Mouse (Mus musculus) left cerebral cortex, postnatal 10 days (tissue): ENCODE measurements around the gene Gm266. TPM values are rescaled to one million over a fixed set of nuclear protein-coding genes. Genes with fewer than 3 reads are reported as not detected.
A peak's percentile ranks its signal among the peaks of the same experiment; 100 is the strongest.

Experiments
- DNase-seq, 2 experiments: peaks; one replicate each; pipeline ENCODE4 v3.0.0; 2021 to 2022; ENCODE audit warnings: low spot score in 2 of 2, mixed read lengths in 1 of 2; ENCODE audit errors: extremely low spot score in 1 of 2
- intact Hi-C: fragments of 180-260 bp; cut with DNase I; formaldehyde crosslinking; loops from one replicate; pipeline ENCODE4 v1.15.1; 2025
- total RNA-seq, 2 experiments: library from RNA; stranded (reverse); gene quantifications; 2 replicates each; pipeline ENCODE4 v1.2.3; 2021

Gm266 gene
- total RNA-seq, 2 experiments from 2014 or later = 4.0 TPM

DNA sequence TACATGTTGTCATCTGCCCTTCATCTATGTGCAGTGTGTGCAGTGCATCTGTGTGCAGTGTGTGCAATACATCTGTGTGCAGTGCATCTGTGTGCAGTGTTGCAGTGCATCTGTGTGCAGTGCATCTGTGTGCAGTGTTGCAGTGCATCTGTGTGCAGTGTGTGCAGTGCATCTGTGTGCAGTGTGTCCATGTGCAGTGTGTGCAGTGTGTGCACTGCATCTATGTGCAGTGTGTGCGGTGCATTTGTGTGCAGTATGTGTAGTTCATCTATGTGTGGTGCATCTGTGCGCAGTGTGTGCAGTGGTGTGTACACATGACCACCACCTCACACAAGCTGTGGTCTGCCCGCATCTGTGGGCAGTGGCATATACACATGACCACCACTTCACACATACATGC lies 19.3 kb downstream of the Gm266 start:
- DNase-seq = no peak
- intact Hi-C loops = no loop called here

DNA sequence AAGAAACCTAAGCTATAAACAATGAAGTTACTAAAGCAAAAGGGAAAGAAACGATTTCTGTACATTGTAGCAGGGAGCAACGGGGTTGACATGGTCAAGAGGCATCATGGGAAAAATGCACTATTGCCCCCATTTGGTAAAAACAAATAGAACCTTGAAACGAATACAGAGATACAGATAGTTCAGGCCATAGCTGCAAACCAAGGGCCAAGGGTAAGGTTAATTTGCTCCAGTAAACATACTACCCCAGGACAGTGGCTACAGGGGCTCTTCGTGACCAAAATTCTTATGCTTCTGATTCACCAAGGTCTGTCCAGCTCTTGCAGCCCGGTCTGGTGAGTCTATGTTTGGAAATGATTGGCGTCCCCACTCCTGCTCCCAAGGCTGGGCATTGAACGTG lies 22.1 kb downstream of the Gm266 start:
- intact Hi-C loops = no loop called here
- DNase-seq = no peak

DNA sequence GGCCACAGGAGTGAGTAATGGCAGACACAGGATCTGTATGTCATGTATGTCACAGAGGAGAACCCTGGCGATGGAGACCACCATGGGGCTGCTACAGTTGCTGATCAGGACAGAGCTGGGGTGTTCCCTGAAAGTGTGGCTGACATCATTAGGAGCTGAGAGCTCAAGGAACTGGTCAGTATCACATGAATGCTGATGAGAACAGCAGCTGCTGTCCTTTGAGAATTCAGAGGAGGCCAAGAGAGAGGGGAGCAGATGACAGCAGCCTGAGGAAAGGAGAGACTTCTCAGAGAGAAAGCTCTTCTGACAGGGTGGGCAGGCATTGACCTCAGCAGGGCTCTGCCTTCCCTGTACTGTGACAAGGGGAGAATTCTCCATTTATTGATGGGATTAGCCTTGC lies 27.9 kb downstream of the Gm266 start:
- DNase-seq = no peak
- intact Hi-C loops = loop anchor here (2.0 kb wide), 1 partner anchor 31 kb away; no protein-coding TSS in a partner anchor

DNA sequence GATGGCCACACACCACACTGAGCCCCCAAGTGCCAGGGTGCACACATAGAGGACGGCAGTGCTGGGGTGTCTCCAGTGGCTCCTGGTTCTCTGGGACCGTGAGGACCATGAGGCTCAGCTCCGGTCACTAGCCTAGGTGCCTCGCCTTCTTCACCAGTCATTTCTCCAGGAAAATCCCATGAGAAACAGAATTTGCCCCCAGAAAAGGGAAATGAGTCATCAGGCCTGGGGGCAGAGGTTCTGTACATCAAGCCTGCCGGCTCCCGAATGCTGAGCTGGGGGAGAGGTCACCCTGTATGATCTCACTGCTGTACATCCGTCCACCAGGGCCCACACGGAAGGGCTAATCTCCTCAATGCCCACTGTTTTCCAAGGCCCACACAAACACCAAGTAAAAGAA lies 29.8 kb downstream of the Gm266 start:
- no peak for DNase-seq
- intact Hi-C loops = no loop called here

- DNase-seq = no peak
- intact Hi-C loops = no loop called here
Measured at GRCm38 (mm10) chr12:111455311-111455846, 30.2 kb downstream of the Gm266 start.

DNA sequence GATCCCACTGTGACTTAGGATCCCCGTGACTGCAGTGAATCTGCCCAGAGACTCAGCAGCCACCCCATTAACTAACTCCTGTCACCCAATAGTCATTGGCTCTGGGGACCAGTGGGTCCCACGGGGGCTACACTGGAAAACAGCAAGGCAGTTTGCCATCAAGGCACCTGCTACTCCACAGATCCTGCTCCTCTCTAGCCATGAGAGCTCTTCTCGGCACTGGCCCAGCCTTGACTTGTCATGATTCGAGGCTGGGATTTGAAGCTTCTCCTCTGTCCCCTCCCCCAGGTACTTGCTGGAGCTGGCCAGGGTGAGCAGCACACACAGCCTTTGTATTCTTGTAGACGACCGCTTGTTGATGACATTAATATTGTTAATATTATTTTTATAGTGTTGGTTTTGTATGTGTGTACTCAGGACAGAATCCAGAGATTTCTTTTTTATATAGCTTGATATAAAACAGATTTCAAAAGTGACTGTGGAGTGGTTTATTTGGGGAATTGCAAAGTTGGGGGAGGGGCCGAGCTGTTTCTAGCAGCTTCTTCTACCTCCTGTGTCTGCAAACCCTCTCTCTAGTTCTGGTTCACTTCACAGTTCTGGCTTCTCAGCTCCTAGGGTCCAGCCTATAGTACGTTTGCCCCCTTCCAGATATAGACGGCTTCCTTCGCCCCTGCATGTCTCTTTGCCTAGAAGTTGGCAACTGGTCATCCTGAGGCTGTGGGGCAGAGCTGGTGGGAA lies 30.9 kb downstream of the Gm266 start:
- DNase-seq = no peak
- intact Hi-C loops = no loop called here

- intact Hi-C loops = no loop called here
Measured at GRCm38 (mm10) chr12:111454021-111454420, 31.6 kb downstream of the Gm266 start.

DNA sequence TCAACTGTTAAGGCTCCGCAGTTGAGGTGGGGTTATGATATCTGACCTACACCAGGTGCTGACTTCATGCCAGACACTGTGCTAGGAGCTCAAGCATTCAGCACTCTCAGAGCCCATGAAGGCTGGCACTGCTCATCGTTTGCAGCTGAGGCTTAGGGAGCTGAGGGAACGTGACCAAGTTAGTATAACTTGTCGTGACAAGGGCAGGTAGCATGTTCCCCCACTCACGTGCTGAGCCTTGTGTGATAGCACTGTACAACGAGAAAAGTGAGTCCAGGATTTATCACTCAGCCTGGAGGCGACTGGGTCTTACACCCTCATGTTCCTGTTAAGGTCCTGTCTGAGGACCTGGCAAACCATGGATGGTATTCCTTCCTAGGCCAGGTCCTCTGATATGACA lies 34.1 kb downstream of the Gm266 start:
- intact Hi-C loops = no loop called here
- no peak for DNase-seq

More at GRCm38 (mm10) chr12:111454021-111454420, 31.6 kb downstream of the Gm266 start:
- DNase-seq = peak in 1 of 2 experiments; percentile 68

GRCm38 (mm10) chr12:111450359-111450758 lies 35.3 kb downstream of the Gm266 start:
- intact Hi-C loops = no loop called here
- DNase-seq = peak in 1 of 2 experiments; percentile 67

DNA sequence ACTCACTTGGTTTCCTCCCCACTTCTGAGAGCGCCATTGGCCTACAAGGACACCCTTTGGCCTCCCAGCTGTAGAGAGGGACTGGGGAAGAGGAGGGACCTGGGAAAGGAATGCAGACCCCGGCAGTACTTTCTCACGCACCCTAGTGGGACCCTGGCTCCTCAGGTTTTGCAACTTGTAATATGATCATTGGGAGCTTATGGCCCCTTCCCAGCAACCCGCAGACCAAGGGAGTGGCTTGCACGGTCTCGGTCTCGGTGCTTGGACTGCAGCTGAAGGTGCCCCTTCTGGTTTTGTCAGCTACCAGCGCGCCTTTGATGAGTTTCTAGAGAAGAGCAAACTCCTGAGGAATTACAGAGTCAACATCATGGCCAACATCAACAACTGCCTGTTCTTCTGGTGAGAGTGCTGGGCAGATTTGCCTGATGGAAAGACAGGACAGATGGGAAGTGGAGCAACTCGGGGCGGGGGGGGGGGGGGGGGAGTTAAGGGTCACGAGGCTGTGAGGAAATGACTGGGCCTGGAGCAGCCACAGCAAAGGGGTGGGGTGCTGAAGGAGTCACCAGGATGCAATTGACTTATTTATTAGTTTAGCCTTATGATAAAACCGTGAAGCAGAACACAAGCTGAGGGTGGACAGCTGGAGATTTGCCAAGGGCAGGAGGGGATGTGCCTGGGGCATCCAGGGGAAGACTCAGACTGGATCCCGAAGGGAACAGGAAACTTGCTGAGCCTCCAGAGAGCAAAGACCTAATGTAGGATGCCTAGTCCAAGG lies 36.5 kb downstream of the Gm266 start:
- intact Hi-C loops = no loop called here
- peak in 1 of 2 experiments; percentile 57 for DNase-seq

GRCm38 (mm10) chr12:111447898-111448760 lies 37.5 kb downstream of the Gm266 start:
- intact Hi-C loops = no loop called here
- no peak for DNase-seq

DNA sequence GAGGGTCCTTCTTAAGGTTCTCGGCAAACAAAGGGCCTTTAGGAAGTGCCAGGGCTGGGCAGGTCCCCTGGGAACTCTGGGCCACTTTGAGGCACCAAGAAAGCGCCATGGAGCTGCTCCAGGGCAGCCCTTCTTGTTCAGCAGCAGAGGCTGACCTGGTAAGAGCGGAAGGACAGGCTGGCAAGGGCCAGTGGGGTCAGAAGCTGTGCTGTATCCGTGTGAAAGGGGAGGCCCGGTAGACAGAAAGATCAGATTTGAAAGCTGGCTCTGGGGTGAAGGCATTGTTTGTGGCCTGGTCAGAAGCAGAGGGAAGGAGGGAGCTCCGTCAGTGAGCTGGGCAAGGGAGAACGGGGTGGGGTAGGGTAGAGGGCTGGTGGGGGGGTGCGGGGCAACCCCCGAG lies 38.3 kb downstream of the Gm266 start:
- intact Hi-C loops = no loop called here
- DNase-seq = no peak

- intact Hi-C loops = no loop called here
- DNase-seq = peak in 1 of 2 experiments; percentile 23
Measured at GRCm38 (mm10) chr12:111446745-111447144, 38.9 kb downstream of the Gm266 start.

DNA sequence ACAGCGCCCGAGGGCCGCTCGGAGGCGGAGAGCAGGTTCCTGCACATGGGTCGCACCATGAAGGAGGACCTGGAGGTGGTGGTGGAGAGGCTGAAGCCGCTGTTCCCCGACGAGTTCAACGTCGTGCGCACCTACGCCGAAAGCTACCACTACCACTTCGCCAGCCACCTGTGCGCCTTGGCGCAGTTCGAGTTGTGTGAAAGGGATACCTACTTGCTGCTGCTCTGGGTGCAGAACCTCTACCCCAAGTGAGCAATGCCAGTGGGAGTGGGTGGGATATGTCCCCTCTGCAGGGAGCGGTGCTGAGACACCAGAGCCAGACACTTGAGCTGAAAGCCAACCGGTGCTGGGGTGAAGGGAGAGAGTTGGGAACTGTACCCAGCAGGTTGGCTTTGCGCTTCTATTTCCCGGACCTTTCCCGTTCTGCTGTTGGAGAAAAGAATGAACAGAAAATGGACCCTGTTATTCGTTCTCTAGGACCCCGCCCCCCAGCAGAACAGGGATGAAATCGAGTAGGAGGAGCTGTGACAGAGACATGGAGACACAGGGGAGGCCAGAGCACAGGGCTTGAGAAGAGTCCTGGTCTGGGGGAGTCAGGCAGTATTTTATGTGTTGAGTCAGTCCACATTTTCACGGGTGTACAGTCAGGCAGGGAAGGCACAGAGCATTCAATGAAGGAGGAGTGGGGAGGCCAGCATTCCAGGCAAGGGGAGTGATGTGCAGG lies 39.6 kb downstream of the Gm266 start:
- DNase-seq = no peak
- intact Hi-C loops = no loop called here

DNA sequence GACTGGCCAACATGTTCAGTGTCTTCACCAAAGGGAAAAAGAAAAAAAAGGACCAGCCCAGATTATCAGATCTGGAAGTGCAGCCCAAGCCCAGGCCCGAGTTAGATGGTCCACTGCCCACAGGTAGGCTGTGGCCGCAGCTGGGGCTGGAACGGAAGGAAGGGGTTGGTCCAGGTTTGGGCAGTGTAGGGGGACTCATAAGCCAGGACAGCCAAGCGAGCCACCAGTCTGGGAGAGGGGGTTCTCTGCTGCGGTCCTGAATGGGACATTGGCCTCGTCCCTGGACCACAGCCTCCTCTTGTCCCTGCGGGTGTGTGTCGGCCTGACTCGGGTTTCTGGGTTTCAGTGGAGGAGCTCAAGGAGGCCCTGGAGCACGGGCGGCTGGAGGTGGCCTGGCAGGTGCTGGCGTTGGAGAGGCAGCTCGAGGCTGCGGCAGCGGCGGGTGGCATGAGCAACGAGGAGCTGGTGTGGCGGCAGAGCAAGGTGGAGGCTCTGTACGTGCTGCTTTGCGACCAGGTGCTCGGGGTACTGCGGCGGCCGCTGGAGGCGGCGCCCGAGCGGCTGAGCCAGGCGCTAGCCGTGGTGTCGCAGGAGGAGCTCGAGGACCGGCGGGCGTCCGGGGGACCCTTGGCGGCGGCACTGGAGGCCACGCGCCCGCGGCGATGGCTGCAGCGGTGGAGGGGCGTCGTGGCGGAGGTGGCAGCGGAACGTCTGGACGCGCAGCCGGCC lies 40.3 kb downstream of the Gm266 start:
- DNase-seq = no peak
- intact Hi-C loops = no loop called here

- intact Hi-C loops = no loop called here
- DNase-seq = no peak
Measured at GRCm38 (mm10) chr12:111443921-111444831, 41.4 kb downstream of the Gm266 start.
